Mouse (Mus musculus): Measurements from ENCODE around the gene Mafk.

DNA sequence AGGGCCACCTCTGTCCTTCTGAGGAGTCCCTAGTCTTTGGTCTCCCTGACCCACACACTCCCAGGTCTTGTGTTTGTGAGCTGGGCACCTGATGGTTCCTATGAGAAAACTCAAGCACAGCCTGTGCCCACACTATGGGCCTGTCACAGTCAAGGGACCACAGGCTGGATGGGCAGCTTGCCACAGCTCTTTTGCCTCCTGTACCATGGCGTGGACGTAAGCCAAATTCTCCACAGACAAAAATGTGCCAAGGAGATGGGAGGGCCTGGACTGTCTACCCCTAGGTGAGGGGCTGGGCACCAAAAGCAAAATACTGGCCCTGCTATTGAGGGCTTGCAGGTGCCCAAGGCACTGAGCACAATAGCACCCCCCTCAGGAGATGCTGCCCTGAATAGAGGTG is 34.7 kb upstream of the Mafk start:
- TF ChIP-seq POLR2A (IDR thresholded peaks at IDR 0.05; ENCODE audit: insufficient read depth, low read depth, low read length) = no peak
- no peak for TF ChIP-seq CTCF (IDR thresholded peaks at IDR 0.05)
